Mouse (Mus musculus) hindbrain, postnatal 0 days (tissue): ENCODE measurements around the gene Defa26. TPM values are rescaled to one million over a fixed set of nuclear protein-coding genes. Genes with fewer than 3 reads are reported as not detected.
"Not testable (repeated sequence)": the region's sequence is repeated elsewhere in the genome, so short reads cannot be mapped to it uniquely, and the experiment has no call there.

Experiments
- ATAC-seq: fragments of 200-750 bp; cut with Nextera tagmentation; 2 replicates; pipeline ENCODE4 v1.8.0; 2017; ENCODE audit warnings: mild to moderate bottlenecking, moderate TSS enrichment, moderate library complexity
- DNase-seq: peaks from one replicate; pipeline ENCODE4 v3.0.0-alpha.2; 2015; ENCODE audit warnings: low spot score
- H3K27ac ChIP-seq: fragments of 300-500 bp; sonication (generic); 2 replicates; pipeline ENCODE4 v1.5.1; 2014; ENCODE audit warnings: mild to moderate bottlenecking
- H3K27me3 ChIP-seq: fragments of 300-500 bp; sonication (generic); 2 replicates; pipeline ENCODE4 v1.6.1; 2014; ENCODE audit warnings: low read length, mixed read lengths; ENCODE audit not compliant: insufficient read depth
- H3K36me3 ChIP-seq: fragments of 300-500 bp; sonication (generic); 2 replicates; pipeline ENCODE4 v1.6.1; 2014; ENCODE audit warnings: low read length, mixed read lengths; ENCODE audit not compliant: insufficient read depth
- H3K4me1 ChIP-seq: fragments of 300-500 bp; sonication (generic); 2 replicates; pipeline ENCODE4 v1.6.1; 2014; ENCODE audit warnings: antibody characterized with exemption, low read length, mixed read lengths; ENCODE audit not compliant: insufficient read depth
- H3K4me2 ChIP-seq: fragments of 300-500 bp; sonication (generic); 2 replicates; pipeline ENCODE4 v1.6.1; 2014; ENCODE audit warnings: low read depth, mild to moderate bottlenecking, low read length, moderate library complexity, mixed read lengths
- H3K4me3 ChIP-seq: fragments of 300-500 bp; sonication (generic); 2 replicates; pipeline ENCODE4 v1.5.1; 2014; ENCODE audit warnings: low read length
- H3K9ac ChIP-seq: fragments of 300-500 bp; sonication (generic); replicated peaks from 2 replicates; pipeline ENCODE4 v1.6.1; 2014; ENCODE audit warnings: mild to moderate bottlenecking, low read length, moderate library complexity, mixed read lengths
- H3K9me3 ChIP-seq: fragments of 300-500 bp; sonication (generic); 2 replicates; pipeline ENCODE4 v1.6.1; 2016; ENCODE audit warnings: low read length, mixed read lengths
- WGBS: fragments of 180-500 bp; shearing (Covaris S2); extraction: QIAGEN DNeasy Blood & Tissue Kit; methylation state at CpG from one replicate; pipeline ENCODE4 v1.1.7; 2014; 5-methylcytosine and 5-hydroxymethylcytosine counted together
- polyA plus RNA-seq: library from polyadenylated mRNA; unstranded; fragments of >200 nt; fragmentation: Nextera tagmentation; extraction: Ambion mirVana; gene quantifications from 2 replicates; pipeline ENCODE4 v1.2.1, GENCODE M21; 2015
- total RNA-seq: library from RNA; depleted of rRNA; stranded (reverse); fragments of >200 nt; gene quantifications from 2 replicates; pipeline ENCODE4 v1.2.3, GENCODE M21; 2014; rRNA removed

Gene Defa26
- total RNA-seq (not detected in 2 replicates), polyA plus RNA-seq (not detected in 2 replicates)

DNA sequence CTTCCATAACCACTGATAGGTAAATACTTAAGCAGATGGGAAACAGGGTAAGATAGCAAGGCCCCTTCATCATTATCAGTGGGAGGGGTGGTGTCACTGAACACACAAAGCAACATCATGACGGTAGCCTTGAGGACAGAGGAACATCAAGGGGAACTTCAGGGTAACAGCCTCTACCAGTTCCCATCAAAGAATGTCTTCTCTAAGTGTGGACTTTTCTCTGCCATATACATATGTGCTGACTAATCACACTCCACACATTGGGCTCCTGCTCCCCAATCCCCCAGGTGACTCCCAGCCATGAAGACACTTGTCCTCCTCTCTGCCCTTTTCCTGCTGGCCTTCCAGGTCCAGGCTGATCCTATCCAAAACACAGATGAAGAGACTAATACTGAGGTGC lies at the start of gene Defa26:
Gene Defa26 (plus strand): TSS at position 301 of the 400 bp plus-strand sequence.
- not testable (repeated sequence) for H3K36me3 ChIP-seq, ATAC-seq, H3K27ac ChIP-seq, DNase-seq, H3K9ac ChIP-seq, H3K9me3 ChIP-seq, H3K4me3 ChIP-seq, H3K27me3 ChIP-seq, H3K4me1 ChIP-seq, H3K4me2 ChIP-seq
- no CpG with 5 or more reads among the region's 1 CpGs for WGBS

DNA sequence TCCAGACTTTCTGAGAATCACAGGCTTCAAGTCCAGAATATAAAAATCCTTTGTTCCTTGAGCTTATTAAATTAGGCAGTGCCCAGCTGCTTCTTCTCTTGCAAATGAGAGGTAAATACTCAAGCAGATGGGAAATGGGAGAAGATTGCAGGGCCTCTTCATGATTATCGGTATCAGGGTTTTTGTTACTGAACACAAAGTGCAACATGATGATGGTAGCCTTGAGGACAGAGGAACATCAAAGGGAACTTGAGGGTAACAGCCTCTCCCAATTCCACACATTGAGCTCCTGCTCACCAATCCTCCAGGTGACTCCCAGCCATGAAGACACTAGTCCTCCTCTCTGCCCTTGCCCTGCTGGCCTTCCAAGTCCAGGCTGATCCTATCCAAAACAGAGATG lies 35.3 kb upstream of the Defa26 start, which contains the start of gene Defa28:
Gene Defa28 (plus strand): TSS at position 301 of the 400 bp plus-strand sequence.
- H3K27ac ChIP-seq, H3K4me2 ChIP-seq, H3K36me3 ChIP-seq, ATAC-seq, H3K4me1 ChIP-seq, H3K27me3 ChIP-seq, H3K9me3 ChIP-seq, H3K9ac ChIP-seq, DNase-seq, H3K4me3 ChIP-seq: not testable (repeated sequence)
- WGBS, result no CpG with 5 or more reads among the region's 1 CpGs

GRCm38 (mm10) chr8:21594408-21594807 lies 23.6 kb upstream of the Defa26 start, which contains the start of gene Gm7861:
Gene Gm7861 (minus strand): TSS chr8:21594508.
- not testable (repeated sequence) for DNase-seq, ATAC-seq, H3K27me3 ChIP-seq, H3K36me3 ChIP-seq, H3K9ac ChIP-seq, H3K27ac ChIP-seq, H3K4me2 ChIP-seq, H3K9me3 ChIP-seq, H3K4me1 ChIP-seq, H3K4me3 ChIP-seq
- no CpG with 5 or more reads among the region's 1 CpGs for WGBS

GRCm38 (mm10) chr8:21655480-21655879 lies 37.5 kb downstream of the Defa26 start, which contains the start of gene Defa17:
Gene Defa17 (plus strand): TSS chr8:21655780.
- ATAC-seq, DNase-seq: not testable (repeated sequence)
- WGBS, result no CpG with 5 or more reads among the region's 2 CpGs

GRCm38 (mm10) chr8:21665497-21665896 lies 47.5 kb downstream of the Defa26 start, which contains the start of gene Defa34:
Gene Defa34 (plus strand): TSS chr8:21665797.
- not testable (repeated sequence) for H3K9ac ChIP-seq, H3K27ac ChIP-seq, DNase-seq, ATAC-seq, H3K4me2 ChIP-seq, H3K27me3 ChIP-seq, H3K9me3 ChIP-seq, H3K4me1 ChIP-seq, H3K4me3 ChIP-seq, H3K36me3 ChIP-seq
- WGBS, result no CpG with 5 or more reads among the region's 1 CpGs

More at GRCm38 (mm10) chr8:21655480-21655879, 37.5 kb downstream of the Defa26 start, which contains the start of gene Defa17:
- H3K27me3 ChIP-seq, H3K4me1 ChIP-seq, H3K27ac ChIP-seq, H3K9ac ChIP-seq, H3K4me3 ChIP-seq, H3K36me3 ChIP-seq, H3K4me2 ChIP-seq, H3K9me3 ChIP-seq: not testable (repeated sequence)

Other genes with a start within 250 kb of the Defa26 start
- not detected in 2 replicates for gene Defa2, start 239.7 kb upstream of the Defa26 start, total RNA-seq
- gene Defa2, start 239.7 kb upstream of the Defa26 start, polyA plus RNA-seq, result not detected in 2 replicates
- not detected in 2 replicates for gene Defa33, start 226.4 kb upstream of the Defa26 start, total RNA-seq
- not detected in 2 replicates for gene Defa33, start 226.4 kb upstream of the Defa26 start, polyA plus RNA-seq
- gene Defa36, start 190.8 kb upstream of the Defa26 start, total RNA-seq, result not detected in 2 replicates
- not detected in 2 replicates for gene Defa36, start 190.8 kb upstream of the Defa26 start, polyA plus RNA-seq
- not detected in 2 replicates for gene Gm7849, start 161.6 kb upstream of the Defa26 start, total RNA-seq
- not detected in 2 replicates for gene Gm7849, start 161.6 kb upstream of the Defa26 start, polyA plus RNA-seq
- not detected in 2 replicates for gene Defa20, start 108.9 kb upstream of the Defa26 start, total RNA-seq
- not detected in 2 replicates for gene Defa20, start 108.9 kb upstream of the Defa26 start, polyA plus RNA-seq
- not detected in 2 replicates for gene Defa32, start 89.2 kb upstream of the Defa26 start, total RNA-seq
- not detected in 2 replicates for gene Defa32, start 89.2 kb upstream of the Defa26 start, polyA plus RNA-seq
- not detected in 2 replicates for gene Defa37, start 52.8 kb upstream of the Defa26 start, total RNA-seq
- not detected in 2 replicates for gene Defa37, start 52.8 kb upstream of the Defa26 start, polyA plus RNA-seq
- not detected in 2 replicates for gene Defa28, start 35.2 kb upstream of the Defa26 start, total RNA-seq
- not detected in 2 replicates for gene Defa28, start 35.2 kb upstream of the Defa26 start, polyA plus RNA-seq
- gene Gm7861, start 23.7 kb upstream of the Defa26 start, total RNA-seq, result not detected in 2 replicates
- not detected in 2 replicates for gene Gm7861, start 23.7 kb upstream of the Defa26 start, polyA plus RNA-seq
- gene Defa17, start 37.6 kb downstream of the Defa26 start, total RNA-seq, result not detected in 2 replicates
- not detected in 2 replicates for gene Defa17, start 37.6 kb downstream of the Defa26 start, polyA plus RNA-seq
- not detected in 2 replicates for gene Defa34, start 47.6 kb downstream of the Defa26 start, total RNA-seq
- not detected in 2 replicates for gene Defa34, start 47.6 kb downstream of the Defa26 start, polyA plus RNA-seq
- not detected in 2 replicates for gene AY761184, start 85.5 kb downstream of the Defa26 start, total RNA-seq
- not detected in 2 replicates for gene AY761184, start 85.5 kb downstream of the Defa26 start, polyA plus RNA-seq
- gene Defa24, start 116.3 kb downstream of the Defa26 start, total RNA-seq, result not detected in 2 replicates
- gene Defa24, start 116.3 kb downstream of the Defa26 start, polyA plus RNA-seq, result not detected in 2 replicates
- not detected in 2 replicates for gene Defb50, start 205.4 kb downstream of the Defa26 start, total RNA-seq
- gene Defb50, start 205.4 kb downstream of the Defa26 start, polyA plus RNA-seq, result not detected in 2 replicates
- gene Defb2, start 221.7 kb downstream of the Defa26 start, total RNA-seq, result not detected in 2 replicates
- not detected in 2 replicates for gene Defb2, start 221.7 kb downstream of the Defa26 start, polyA plus RNA-seq
- not detected in 2 replicates for gene Defb10, start 240.7 kb downstream of the Defa26 start, total RNA-seq
- gene Defb10, start 240.7 kb downstream of the Defa26 start, polyA plus RNA-seq, result 0.82 and 1.3 TPM in 2 replicates